Mouse (Mus musculus) kidney, postnatal 0 days (tissue): Measurements from ENCODE around the gene Kcnj9. TPM values are rescaled to one million over a fixed set of nuclear protein-coding genes. Genes with fewer than 3 reads are reported as not detected.
A peak's percentile ranks its signal among the peaks of the same experiment; 100 is the strongest.

ENCODE experiments used
- ATAC-seq: fragments of 200-750 bp; cut with Nextera tagmentation; replicated peaks from 2 replicates; pipeline ENCODE4 v1.8.0; 2017; ENCODE audit warnings: low read depth, moderate number of reproducible peaks, moderate TSS enrichment, moderate library complexity; ENCODE audit not compliant: low FRiP score
- DNase-seq: peaks from one replicate; pipeline ENCODE4 v3.0.0-alpha.2; 2016; ENCODE audit warnings: low spot score
- H3K27ac ChIP-seq: fragments of 300-500 bp; sonication (generic); 2 replicates; pipeline ENCODE4 v1.5.1; 2014; ENCODE audit warnings: mild to moderate bottlenecking
- H3K27me3 ChIP-seq: fragments of 300-500 bp; sonication (generic); 2 replicates; pipeline ENCODE4 v1.6.1; 2014; ENCODE audit warnings: low read length, mixed read lengths; ENCODE audit not compliant: insufficient read depth
- H3K36me3 ChIP-seq: fragments of 300-500 bp; sonication (generic); 2 replicates; pipeline ENCODE4 v1.6.1; 2014; ENCODE audit warnings: low read length, mixed read lengths; ENCODE audit not compliant: insufficient read depth
- H3K4me1 ChIP-seq: fragments of 300-500 bp; sonication (generic); replicated peaks from 2 replicates; pipeline ENCODE4 v1.6.1; 2014; ENCODE audit warnings: antibody characterized with exemption, low read length, mixed read lengths; ENCODE audit not compliant: insufficient read depth
- H3K4me2 ChIP-seq: fragments of 300-500 bp; sonication (generic); 2 replicates; pipeline ENCODE4 v1.6.1; 2014; ENCODE audit warnings: mild to moderate bottlenecking, low read length, moderate library complexity, mixed read lengths
- H3K4me3 ChIP-seq: fragments of 300-500 bp; sonication (generic); replicated peaks from 2 replicates; pipeline ENCODE4 v1.5.1; 2014; ENCODE audit warnings: low read depth, low read length
- H3K9ac ChIP-seq: fragments of 300-500 bp; sonication (generic); 2 replicates; pipeline ENCODE4 v1.6.1; 2014; ENCODE audit warnings: low read depth, low read length
- H3K9me3 ChIP-seq: fragments of 300-500 bp; sonication (generic); replicated peaks from 2 replicates; pipeline ENCODE4 v1.6.1; 2016; ENCODE audit warnings: low read length, inconsistent platforms, mixed read lengths
- CTCF ChIP-seq: IDR thresholded peaks from 2 replicates; pipeline ENCODE4 v1.5.1; 2016; ENCODE audit warnings: antibody characterized with exemption, low read depth, mild to moderate bottlenecking, moderate library complexity
- WGBS: fragments of 180-500 bp; shearing (Covaris S2); extraction: QIAGEN DNeasy Blood & Tissue Kit; methylation state at CpG from one replicate; pipeline ENCODE4 v1.1.7; 2014; 5-methylcytosine and 5-hydroxymethylcytosine counted together
- polyA plus RNA-seq: library from polyadenylated mRNA; unstranded; fragments of >200 nt; fragmentation: Nextera tagmentation; extraction: Ambion mirVana; gene quantifications from 2 replicates; pipeline ENCODE4 v1.2.1, GENCODE M21; 2015

Kcnj9 gene
- polyA plus RNA-seq, 1 experiment from 2014 or later = 0.03 TPM

- 77% methylated on average over 15 of the region's 15 CpGs for WGBS
- TF ChIP-seq CTCF = no peak
- no peak overlapping the region for H3K9ac ChIP-seq
- H3K27me3 ChIP-seq = no peaks in the 10 kb centered on the region
- 0 out of 2 replicates have a peak, but pooled peaks cover 18% of the 10 kb centered on the region for H3K36me3 ChIP-seq
- H3K4me3 ChIP-seq = no peak overlapping the region
- 0 out of 2 replicates have a peak, but pooled peaks cover 4% of the 10 kb centered on the region for H3K4me1 ChIP-seq
- H3K9me3 ChIP-seq = no peaks in the 10 kb centered on the region
- no peak overlapping the region for H3K27ac ChIP-seq
- H3K4me2 ChIP-seq = no peak overlapping the region
- ATAC-seq (no peak), DNase-seq (no peak)
Measured at GRCm38 (mm10) chr1:172317946-172318345, 11.2 kb downstream of the Kcnj9 start.

DNA sequence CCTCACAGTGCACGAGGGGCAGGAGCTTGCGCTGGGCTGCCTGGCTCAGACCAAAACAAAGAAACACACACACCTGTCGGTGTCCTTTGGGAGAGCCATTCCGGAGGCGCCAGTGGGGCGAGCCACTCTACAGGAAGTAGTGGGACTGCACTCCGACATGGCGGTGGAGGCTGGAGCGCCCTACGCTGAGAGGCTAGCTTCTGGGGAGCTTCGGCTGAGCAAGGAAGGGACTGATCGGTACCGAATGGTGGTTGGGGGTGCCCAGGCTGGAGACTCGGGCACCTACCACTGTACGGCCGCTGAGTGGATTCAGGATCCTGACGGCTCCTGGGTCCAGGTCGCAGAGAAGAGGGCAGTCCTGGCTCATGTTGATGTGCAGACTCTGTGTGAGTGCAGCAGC, 11.7 kb downstream of the Kcnj9 start:
- Histone ChIP-seq H3K27me3 (no peaks in the 10 kb centered on the region), H3K36me3 (0 out of 2 replicates have a peak, but pooled peaks cover 18% of the 10 kb centered on the region), H3K4me1 (0 out of 2 replicates have a peak, but pooled peaks cover 6% of the 10 kb centered on the region), H3K4me3 (no peak overlapping the region), H3K27ac (no peak overlapping the region), H3K4me2 (no peak overlapping the region), H3K9me3 (no peaks in the 10 kb centered on the region), H3K9ac (no peak overlapping the region)
- no peak for TF ChIP-seq CTCF
- 76% methylated on average over 18 of the region's 18 CpGs for WGBS
- DNase-seq (no peak), ATAC-seq (no peak)

GRCm38 (mm10) chr1:172314911-172315310, 14.2 kb downstream of the Kcnj9 start:
- DNase-seq (no peak), ATAC-seq (no peak)
- H3K27ac ChIP-seq = no peak overlapping the region
- H3K9me3 ChIP-seq = no peaks in the 10 kb centered on the region
- WGBS = 93% methylated on average over 3 of the region's 3 CpGs
- H3K36me3 ChIP-seq = 0 out of 2 replicates have a peak, but pooled peaks cover 18% of the 10 kb centered on the region
- H3K9ac ChIP-seq = no peak overlapping the region
- no peak overlapping the region for H3K4me3 ChIP-seq
- 0 out of 2 replicates have a peak, but pooled peaks cover 11% of the 10 kb centered on the region for H3K4me1 ChIP-seq
- no peaks in the 10 kb centered on the region for H3K27me3 ChIP-seq
- H3K4me2 ChIP-seq = no peak overlapping the region
- TF ChIP-seq CTCF = no peak

- 0 out of 2 replicates have a peak, but pooled peaks cover 12% of the 10 kb centered on the region for H3K36me3 ChIP-seq
- H3K27ac ChIP-seq = no peak overlapping the region
- no peak overlapping the region for H3K4me3 ChIP-seq
- no peak for TF ChIP-seq CTCF
- H3K27me3 ChIP-seq = no peaks in the 10 kb centered on the region
- no peak overlapping the region for H3K4me2 ChIP-seq
- no peak for ATAC-seq
- H3K4me1 ChIP-seq = 0 out of 2 replicates have a peak, but pooled peaks cover 11% of the 10 kb centered on the region
- H3K9me3 ChIP-seq = no peaks in the 10 kb centered on the region
- DNase-seq = no peak
- H3K9ac ChIP-seq = no peak overlapping the region
- 74% methylated on average over 10 of the region's 10 CpGs for WGBS
Measured at GRCm38 (mm10) chr1:172313613-172314411, 15.3 kb downstream of the Kcnj9 start.

- H3K9me3 ChIP-seq = no peaks in the 10 kb centered on the region
- H3K9ac ChIP-seq = peak overlapping the region; percentile 69
- peak overlapping the region; percentile 85 for H3K4me2 ChIP-seq
- peak overlapping the region; percentile 71 for H3K4me3 ChIP-seq
- 10% methylated on average over 16 of the region's 16 CpGs for WGBS
- peak; percentile 59 for DNase-seq
- TF ChIP-seq CTCF = no peak
- H3K27me3 ChIP-seq = no peaks in the 10 kb centered on the region
- 0 out of 2 replicates have a peak, but pooled peaks cover 4% of the 10 kb centered on the region for H3K36me3 ChIP-seq
- H3K4me1 ChIP-seq = 0 out of 2 replicates have a peak, but pooled peaks cover 11% of the 10 kb centered on the region
- H3K27ac ChIP-seq = peak overlapping the region; percentile 96; the same call in 1 of the 2 replicates
- peak; percentile 1 for ATAC-seq
Measured at GRCm38 (mm10) chr1:172312768-172313561, 16.2 kb downstream of the Kcnj9 start.
